Mouse (Mus musculus): ENCODE results near the gene Copb1. TPM values are rescaled to one million over a fixed set of nuclear protein-coding genes. Genes with fewer than 3 reads are reported as not detected.
A peak's percentile ranks its signal among the peaks of the same experiment; 100 is the strongest.

Copb1 gene
- polyA plus RNA-seq, 1 experiment from 2014 or later, result 125 TPM

- H3K36me3 ChIP-seq, result no peaks in the 10 kb centered on the region
- peaks cover 11% of the 10 kb centered on the region for H3K4me1 ChIP-seq (replicated peaks)
- no peak for ATAC-seq
- no peak overlapping the region for H3K4me3 ChIP-seq (replicated peaks)
- H3K4me2 ChIP-seq (replicated peaks), result no peak overlapping the region
- H3K9ac ChIP-seq, result no peak overlapping the region
- H3K27me3 ChIP-seq (replicated peaks), result no peaks in the 10 kb centered on the region
- H3K27ac ChIP-seq, result no peak overlapping the region
- H3K9me3 ChIP-seq, result no peaks in the 10 kb centered on the region
- 61% methylated on average over 6 of the region's 6 CpGs for WGBS
Measured at GRCm38 (mm10) chr7:114183416-114183815, 71.1 kb downstream of the Copb1 start.

GRCm38 (mm10) chr7:114182708-114183107, 71.8 kb downstream of the Copb1 start:
- no peak overlapping the region for H3K9ac ChIP-seq
- H3K4me1 ChIP-seq (replicated peaks), result peaks cover 11% of the 10 kb centered on the region
- ATAC-seq, result no peak
- H3K27me3 ChIP-seq (replicated peaks), result no peaks in the 10 kb centered on the region
- 81% methylated on average over 3 of the region's 3 CpGs for WGBS
- H3K4me3 ChIP-seq (replicated peaks), result no peak overlapping the region
- H3K36me3 ChIP-seq, result no peaks in the 10 kb centered on the region
- H3K27ac ChIP-seq, result no peak overlapping the region
- H3K4me2 ChIP-seq (replicated peaks), result no peak overlapping the region
- no peaks in the 10 kb centered on the region for H3K9me3 ChIP-seq

- Histone ChIP-seq H3K27ac (no peak overlapping the region), H3K36me3 (no peaks in the 10 kb centered on the region), H3K9ac (no peak overlapping the region), H3K4me2 (replicated peaks) (no peak overlapping the region), H3K4me3 (replicated peaks) (no peak overlapping the region), H3K4me1 (replicated peaks) (peaks cover 11% of the 10 kb centered on the region), H3K27me3 (replicated peaks) (no peaks in the 10 kb centered on the region), H3K9me3 (no peaks in the 10 kb centered on the region)
- WGBS, result 15% methylated on average over 5 of the region's 5 CpGs
- peak; percentile 89 for ATAC-seq
Measured at GRCm38 (mm10) chr7:114181391-114181790, 73.1 kb downstream of the Copb1 start.

GRCm38 (mm10) chr7:114176588-114176987, 77.9 kb downstream of the Copb1 start:
- WGBS, result 81% methylated on average over 2 of the region's 2 CpGs

GRCm38 (mm10) chr7:114171354-114172097, 83.0 kb downstream of the Copb1 start:
- no peak overlapping the region for H3K9ac ChIP-seq
- H3K9me3 ChIP-seq, result no peaks in the 10 kb centered on the region
- ATAC-seq, result peak; percentile 66
- peaks cover 9% of the 10 kb centered on the region for H3K4me1 ChIP-seq (replicated peaks)
- 36% methylated on average over 8 of the region's 8 CpGs for WGBS
- no peak overlapping the region for H3K4me3 ChIP-seq (replicated peaks)
- no peaks in the 10 kb centered on the region for H3K36me3 ChIP-seq
- H3K27me3 ChIP-seq (replicated peaks), result no peaks in the 10 kb centered on the region
- peak overlapping the region; percentile 45; the same call in 1 of the 2 replicates for H3K27ac ChIP-seq
- H3K4me2 ChIP-seq (replicated peaks), result no peak overlapping the region

More at GRCm38 (mm10) chr7:114176588-114176987, 77.9 kb downstream of the Copb1 start:
- ATAC-seq, result no peak
- Histone ChIP-seq H3K4me3 (replicated peaks) (no peak overlapping the region), H3K9ac (no peak overlapping the region), H3K4me1 (replicated peaks) (peaks cover 7% of the 10 kb centered on the region), H3K27ac (no peak overlapping the region), H3K9me3 (no peaks in the 10 kb centered on the region), H3K36me3 (no peaks in the 10 kb centered on the region), H3K27me3 (replicated peaks) (no peaks in the 10 kb centered on the region), H3K4me2 (replicated peaks) (no peak overlapping the region)

- 85% methylated on average over 4 of the region's 4 CpGs for WGBS
- Histone ChIP-seq H3K4me2 (replicated peaks) (no peak overlapping the region), H3K27ac (no peak overlapping the region), H3K36me3 (no peaks in the 10 kb centered on the region), H3K4me1 (replicated peaks) (peaks cover 9% of the 10 kb centered on the region), H3K9ac (no peak overlapping the region), H3K27me3 (replicated peaks) (no peaks in the 10 kb centered on the region), H3K9me3 (no peaks in the 10 kb centered on the region), H3K4me3 (replicated peaks) (no peak overlapping the region)
- no peak for ATAC-seq
Measured at GRCm38 (mm10) chr7:114169996-114170395, 84.5 kb downstream of the Copb1 start.

- Histone ChIP-seq H3K4me2 (replicated peaks) (no peak overlapping the region), H3K9ac (no peak overlapping the region), H3K27me3 (replicated peaks) (no peaks in the 10 kb centered on the region), H3K27ac (no peak overlapping the region), H3K36me3 (no peaks in the 10 kb centered on the region), H3K4me3 (replicated peaks) (no peak overlapping the region), H3K4me1 (replicated peaks) (peaks cover 9% of the 10 kb centered on the region), H3K9me3 (no peaks in the 10 kb centered on the region)
- no peak for ATAC-seq
- 82% methylated on average over 2 of the region's 2 CpGs for WGBS
Measured at GRCm38 (mm10) chr7:114169381-114169780, 85.1 kb downstream of the Copb1 start.

Other genes with a start within 250 kb of the Copb1 start
- 26.6 and 26.8 TPM in 2 replicates for gene Rras2, start 136.9 kb downstream of the Copb1 start, polyA plus RNA-seq (2015; fragmentation: Nextera tagmentation; extraction: Ambion mirVana)
- gene Psma1, start 21.4 kb upstream of the Copb1 start, polyA plus RNA-seq (2015; fragmentation: Nextera tagmentation; extraction: Ambion mirVana), result 369 and 381 TPM in 2 replicates
- 2.8 and 3.6 TPM in 2 replicates for gene Pde3b, start 160.6 kb upstream of the Copb1 start, polyA plus RNA-seq (2015; fragmentation: Nextera tagmentation; extraction: Ambion mirVana)

Data from intestine, embryonic 15.5 days (tissue).